Mouse (Mus musculus) adrenal gland, adult 8-10 months (tissue): ENCODE data around the gene Pla2g15. TPM values are rescaled to one million over a fixed set of nuclear protein-coding genes. Genes with fewer than 3 reads are reported as not detected.
A peak's percentile ranks its signal among the peaks of the same experiment; 100 is the strongest.

Source experiments
- DNase-seq: peaks from one replicate; pipeline ENCODE4 v3.0.0; 2022
- total RNA-seq, 4 experiments: library from RNA; stranded (reverse); gene quantifications; 2 replicates each; pipeline ENCODE4 v1.2.4; 2022

Pla2g15 gene
- total RNA-seq, 4 experiments from 2014 or later: 31.7 to 39.8 (median 35.4) TPM

DNA sequence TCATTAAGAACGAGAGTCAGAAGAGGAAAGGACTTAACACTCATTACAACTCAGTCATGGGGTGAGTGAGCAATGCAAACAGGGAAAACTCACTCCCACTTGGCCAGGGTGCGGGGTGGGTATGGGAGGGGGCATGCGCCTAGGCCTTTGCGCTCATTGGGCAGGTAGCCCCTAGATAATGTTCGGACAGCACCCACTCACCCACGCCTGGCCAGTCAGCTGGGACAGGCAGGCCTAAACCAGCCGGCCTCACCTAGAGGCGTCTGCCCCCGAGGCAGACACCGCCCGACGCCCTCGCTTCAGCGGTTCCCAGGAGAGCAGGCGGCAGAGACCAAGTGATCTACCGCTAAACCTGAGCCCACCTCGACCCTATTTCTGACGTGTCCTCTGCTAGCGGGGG is 14.5 kb upstream of the Pla2g15 start:
- no peak for DNase-seq

DNA sequence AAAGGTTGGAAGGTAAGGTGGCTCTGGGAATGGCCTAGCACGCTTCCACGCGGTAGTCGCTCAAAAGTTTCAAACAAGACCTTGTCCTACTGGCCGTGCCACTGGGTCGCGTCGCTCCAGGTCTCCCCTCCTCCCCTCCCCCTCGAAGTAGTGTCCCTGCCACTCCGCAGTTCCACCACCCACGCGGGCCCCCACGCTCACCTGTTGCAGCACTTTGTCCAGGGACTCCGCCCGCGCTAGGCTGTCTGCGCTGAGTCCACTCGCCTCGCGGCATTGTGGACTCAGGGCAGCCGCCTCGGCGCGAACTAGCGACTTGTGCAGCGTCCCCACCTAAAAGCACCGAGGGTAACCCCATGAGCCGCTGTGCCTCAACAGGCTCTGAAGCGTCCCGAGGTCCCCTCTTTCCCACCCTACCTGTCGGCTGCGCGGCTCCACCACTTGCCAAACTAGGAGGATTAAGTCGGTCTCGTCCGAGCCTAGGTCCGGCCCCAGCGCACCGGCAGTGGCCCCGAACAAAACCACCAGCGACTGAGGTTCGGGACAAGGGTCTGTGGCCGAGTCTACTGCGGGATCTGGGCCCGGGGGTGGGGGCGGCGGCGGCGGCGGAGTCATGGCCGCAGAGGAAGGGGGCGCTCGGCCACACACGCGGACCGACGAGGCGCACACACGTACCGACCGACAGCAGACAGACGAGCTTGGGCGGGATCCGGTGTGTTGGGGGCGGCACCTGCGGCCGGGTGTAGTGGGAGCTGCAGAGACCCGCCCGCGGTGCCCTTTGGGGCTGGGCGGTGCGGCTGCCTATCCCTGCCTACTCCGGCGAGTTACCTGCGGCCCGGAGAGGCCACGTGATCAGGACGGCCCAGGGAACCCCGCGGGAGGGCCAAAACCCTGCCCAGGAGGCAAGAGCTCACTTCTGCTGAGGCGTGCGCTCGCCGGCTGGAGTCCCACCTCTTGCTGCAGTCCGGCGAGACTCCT is 13.8 kb upstream of the Pla2g15 start, which contains the start of gene Esrp2:
TSS of gene Esrp2 (minus strand) at position 819 of the 975 bp plus-strand sequence.
- DNase-seq: no peak

DNA sequence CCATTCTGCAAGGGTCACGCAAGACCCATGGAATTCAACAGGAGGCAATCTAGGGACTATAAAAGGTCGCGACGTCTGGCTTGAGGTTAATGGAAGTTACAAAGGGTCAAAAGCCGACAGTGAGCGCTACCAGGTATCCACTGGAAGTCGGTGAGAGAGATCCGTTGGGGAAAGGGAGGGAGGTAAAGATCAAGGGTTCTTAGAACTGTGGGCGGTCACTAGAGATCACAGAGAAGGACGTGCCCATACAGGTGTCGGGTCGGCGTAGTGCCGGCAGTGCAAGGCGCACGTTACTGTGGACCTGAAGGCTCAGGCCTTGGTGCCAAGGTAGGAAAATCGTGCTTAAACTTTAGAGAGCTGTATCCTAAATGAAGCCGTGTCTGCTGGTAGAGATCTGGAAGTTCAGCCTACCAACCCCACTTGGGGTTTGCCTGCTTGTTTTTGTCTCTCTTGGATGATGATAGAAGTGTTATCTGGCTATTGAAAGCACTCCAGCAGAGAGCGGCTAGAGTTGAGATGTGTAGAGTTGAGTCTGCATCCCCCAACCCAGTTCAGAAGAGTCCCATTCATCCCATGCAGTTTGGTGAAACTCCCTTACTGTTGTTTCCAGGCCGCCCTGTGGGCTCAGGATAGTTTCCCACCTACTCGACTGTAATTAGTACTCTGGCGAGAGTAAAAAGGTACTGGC is 12.8 kb upstream of the Pla2g15 start:
- no peak for DNase-seq

DNA sequence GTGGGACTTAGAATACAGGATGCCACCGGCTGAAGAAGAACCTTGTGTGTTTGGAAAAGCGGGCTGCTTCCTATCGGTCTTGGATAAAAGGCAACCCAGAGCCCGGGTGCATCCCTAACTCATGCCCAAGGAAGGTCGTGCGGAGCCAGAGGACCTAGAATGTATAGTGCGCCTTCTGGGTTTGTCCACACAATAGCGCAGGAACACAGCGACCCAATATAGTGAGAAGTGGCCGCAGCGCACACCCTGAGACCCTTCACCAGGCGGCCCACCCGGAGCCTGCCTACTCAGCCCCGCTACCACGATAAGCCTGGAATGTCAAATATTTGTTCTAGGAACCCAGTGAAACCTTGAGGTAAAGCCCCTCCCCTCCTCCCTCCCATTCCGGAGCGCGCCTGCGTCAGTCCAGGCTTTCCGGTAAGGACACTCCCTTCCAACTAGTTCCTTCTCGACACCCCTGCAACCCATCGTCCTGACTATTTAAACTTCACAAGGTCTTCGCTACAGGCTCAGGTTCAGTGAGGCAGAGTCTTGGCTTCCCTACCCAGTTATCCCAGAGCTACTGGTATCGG is 12.2 kb upstream of the Pla2g15 start:
- DNase-seq: peak; percentile 78

DNA sequence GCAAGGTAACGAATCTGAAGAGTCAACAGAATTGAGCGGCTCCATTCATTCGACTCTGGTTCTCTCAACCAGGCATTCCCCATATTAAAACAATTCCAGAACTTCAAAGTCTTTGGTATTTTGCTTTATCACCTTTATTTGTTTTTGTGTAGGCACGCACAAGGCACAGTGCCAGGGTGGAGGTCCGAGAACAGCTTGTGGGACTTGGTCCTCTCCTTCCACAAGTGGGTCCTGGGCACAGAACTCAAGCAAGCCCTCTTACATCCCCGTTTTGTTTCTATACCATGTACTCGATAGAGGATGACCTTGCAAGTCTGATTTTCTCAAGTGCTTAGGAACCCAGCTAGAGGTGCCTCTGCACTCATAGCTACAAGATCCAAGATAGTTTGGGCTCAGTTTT is 11.6 kb upstream of the Pla2g15 start:
- no peak for DNase-seq

DNA sequence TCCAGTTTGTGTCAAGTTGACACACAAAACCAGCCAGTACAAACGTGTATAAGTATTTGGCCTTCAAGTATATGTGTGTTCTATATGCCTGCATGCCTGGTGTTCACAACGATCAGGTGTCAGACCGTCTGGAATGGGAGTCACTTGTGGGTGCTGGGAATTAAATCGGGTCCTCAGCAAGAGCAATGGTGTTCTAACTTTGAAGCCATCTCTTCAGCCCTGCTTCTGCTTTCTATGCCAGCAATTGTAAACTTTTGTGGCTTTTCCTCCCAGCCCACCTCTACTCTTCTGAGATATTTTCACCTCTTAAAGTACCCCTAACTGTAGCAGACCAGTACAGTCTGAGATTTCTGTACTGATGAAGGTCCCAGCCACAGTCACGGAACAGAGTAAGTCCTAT is 10.0 kb upstream of the Pla2g15 start:
- no peak for DNase-seq

DNA sequence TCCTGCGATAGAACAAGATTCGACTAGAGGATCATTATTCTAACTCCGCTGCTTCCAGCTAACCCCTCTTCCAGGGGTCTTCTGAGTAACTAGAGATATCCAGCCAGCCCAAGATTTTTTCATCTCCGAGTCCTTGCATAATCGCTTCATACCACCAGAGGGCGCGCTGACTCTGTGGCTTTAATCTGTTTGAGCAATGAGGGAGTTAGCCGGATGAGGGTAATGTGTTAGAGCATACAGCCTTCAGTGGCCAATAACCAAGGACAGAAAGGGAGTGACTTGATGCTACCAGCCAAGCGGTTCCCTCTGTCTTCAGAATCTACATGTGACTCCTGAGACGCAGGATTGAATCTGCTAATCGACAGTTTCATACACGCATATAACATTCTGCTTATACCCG is 9.4 kb upstream of the Pla2g15 start:
- DNase-seq: peak; percentile 75

DNA sequence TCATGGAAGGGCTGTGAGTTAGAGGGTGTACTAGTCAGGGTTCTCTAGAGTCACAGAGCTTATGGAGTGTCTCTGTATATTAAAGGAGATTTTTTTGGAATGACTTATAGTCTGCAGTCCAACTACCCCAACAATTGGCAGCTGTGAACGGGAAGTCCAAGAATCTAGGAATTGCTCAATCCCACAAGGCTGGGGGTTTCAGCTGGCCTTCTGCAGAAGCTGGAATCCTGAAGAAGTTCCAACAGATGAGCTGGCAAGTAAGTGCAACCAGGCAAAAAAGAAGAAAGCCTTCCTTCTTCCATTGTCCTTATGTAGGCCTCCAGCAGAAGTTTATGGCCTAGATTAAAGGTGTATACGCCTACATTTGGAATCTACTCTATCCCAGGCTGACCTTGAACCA is 4.9 kb upstream of the Pla2g15 start:
- DNase-seq: peak; percentile 59

DNA sequence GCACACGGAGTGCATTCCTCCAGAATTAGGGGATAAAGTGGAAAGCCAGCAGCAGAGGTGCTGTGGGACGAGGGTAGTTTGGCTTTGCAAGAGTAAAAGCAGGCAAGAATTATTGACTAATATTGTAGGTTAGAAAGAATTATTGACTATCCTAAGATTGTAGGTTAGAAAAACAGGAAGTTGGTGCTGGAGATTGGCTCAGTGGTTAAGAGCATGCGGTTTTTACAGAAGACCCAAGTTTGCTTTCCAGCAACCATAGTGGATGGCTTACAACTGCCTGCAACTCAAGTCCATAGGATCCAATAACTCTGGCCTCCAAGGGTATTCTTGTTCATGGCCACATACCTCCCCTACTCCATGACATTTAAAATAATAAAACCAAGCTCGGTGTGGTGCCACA is 4.2 kb upstream of the Pla2g15 start:
- no peak for DNase-seq

DNA sequence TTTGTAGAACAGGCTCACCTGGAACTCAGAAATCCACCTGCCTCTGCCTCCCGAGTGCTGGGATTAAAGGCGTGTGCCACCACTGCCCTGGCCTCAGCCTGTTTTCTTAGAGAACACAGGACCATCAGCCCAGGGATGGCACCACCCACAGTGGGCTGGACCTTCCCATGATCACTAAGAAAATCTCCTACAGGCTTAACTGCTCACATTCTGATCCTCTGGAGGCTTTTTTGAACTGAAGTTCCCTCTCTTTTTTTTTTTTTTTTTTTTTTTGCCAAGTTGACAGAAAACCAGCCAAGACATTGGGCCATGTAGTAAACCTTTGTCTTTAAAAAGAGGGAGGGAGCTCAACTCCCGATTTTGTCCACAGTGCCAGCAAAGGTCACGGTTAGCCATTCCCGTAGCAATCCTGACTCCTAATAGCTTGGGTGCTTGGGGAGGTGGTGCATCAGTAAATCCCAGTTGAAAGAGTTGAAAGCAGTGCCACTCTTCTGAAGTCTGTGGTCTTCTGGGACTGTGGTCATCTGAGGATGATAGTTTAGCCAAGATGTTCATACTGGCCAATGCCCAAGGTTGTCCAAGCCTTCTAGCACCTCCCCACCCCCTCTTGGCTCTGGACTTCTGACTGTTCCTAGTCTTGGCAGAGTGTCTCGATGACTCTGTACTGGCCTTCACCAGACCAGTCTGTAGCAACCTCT is 2.2 kb upstream of the Pla2g15 start:
- peak; percentile 86 for DNase-seq

DNA sequence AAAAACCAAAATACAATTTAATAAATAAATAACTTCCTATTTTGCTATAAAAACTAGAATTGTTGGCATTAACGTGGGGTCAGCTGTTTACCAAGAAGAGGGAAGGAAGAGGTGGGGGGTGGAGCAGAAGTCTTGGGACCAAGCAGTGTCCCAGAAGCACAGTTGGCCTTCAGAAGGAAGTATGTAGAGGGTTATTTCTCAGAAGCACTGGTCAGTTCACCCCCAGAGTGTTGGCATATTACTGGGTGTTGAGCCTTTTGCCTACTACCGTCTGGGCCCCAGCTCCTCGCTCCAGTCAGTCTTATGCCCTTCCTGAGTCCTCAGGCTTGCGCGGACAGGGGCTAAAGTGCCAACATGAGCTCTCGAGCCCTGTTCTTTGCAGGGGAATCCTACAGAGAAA is 1.2 kb upstream of the Pla2g15 start:
- no peak for DNase-seq

DNA sequence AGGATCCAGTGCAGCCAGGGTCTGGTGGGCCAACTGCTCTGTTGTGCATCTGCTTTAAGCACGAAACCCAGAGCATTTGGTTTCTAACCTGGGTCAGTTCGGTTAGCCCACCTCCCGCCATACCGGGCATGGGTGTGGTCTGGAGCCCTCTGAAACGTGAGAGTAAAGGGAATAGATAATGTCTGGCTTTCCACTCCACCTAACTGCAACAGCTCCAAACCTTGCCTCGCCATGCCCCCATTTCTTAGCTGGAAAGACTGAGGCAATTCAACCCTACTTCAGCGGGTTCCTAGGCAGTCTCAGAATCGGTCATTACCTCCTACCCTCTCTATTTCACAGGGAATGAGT is 428 bp downstream of the Pla2g15 start:
- no peak for DNase-seq

DNA sequence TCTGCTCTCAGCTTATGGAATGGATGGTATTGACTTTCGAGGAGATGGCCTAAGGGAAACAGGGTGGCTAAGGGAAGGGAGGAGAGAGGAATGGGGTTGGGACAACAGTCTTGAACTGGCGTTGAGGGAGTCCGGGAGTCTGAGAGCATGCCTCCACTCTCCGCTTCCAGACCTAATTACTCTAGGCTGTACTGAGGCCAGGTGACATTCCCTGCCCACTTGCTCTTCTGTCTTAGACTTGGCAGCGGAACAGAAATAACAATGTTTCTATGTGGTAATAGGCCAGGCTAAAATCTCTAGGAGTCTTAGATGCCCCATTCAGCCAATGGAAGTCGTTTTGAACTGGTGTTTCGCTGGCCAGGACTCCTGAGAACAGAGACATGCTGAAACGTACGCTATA is 842 bp downstream of the Pla2g15 start:
- no peak for DNase-seq

DNA sequence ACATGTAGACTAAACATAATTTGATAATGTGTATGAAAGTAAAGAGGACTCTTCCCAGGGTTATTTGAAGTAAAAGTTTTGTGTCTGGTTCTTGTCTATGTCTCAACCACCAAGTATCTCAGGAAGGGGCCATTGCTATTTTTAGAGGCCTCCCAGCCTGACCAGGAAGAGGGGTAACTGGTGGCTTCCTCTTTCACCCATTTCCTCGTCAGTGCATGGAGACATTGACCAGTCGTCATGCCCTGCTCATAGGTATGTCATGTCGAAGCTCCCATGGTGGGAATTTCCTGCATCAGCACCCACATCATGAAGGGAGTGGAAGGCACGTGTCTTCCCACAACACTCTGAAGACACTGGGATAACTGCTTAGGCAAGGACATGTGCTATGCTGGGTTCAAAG is 2.7 kb downstream of the Pla2g15 start:
- DNase-seq: no peak

DNA sequence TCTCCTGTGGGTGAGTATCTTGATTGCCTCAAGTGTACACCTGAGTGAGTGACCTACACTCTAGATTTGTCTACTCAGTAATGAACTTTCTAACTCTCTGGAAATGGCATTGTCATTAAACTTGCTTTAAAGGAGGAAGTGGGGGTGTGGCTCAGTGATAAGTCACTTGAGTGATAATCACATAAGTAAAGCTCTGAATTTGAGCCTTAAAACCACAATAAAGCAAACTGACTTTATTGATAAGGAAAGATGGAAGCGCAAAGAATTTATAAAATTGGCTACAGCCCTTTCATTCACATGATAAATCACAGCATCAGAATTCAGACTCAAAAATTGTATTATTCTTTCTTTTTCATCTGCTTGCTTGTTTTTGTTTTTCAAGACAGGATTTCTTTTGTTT is 7.2 kb downstream of the Pla2g15 start:
- DNase-seq: no peak

DNA sequence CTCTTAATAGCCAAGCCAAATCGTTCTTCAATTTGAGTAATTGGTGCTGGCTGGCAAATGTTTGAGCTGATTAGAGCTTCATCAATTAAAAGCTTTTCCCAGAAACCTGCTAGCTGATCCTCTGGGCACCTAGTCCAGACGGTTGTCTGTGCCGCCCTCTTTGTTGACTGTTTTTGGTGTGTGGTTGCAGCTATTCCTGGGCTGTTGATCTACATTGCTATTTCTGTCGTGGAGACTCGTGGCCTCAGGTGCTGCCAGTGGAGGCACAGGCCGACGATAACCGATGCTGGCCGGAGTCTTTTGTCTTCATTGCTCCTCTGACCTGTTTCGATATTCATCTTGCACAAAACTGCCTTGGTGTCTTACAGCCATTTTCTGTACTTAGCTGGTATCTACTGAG is 8.2 kb downstream of the Pla2g15 start:
- no peak for DNase-seq

DNA sequence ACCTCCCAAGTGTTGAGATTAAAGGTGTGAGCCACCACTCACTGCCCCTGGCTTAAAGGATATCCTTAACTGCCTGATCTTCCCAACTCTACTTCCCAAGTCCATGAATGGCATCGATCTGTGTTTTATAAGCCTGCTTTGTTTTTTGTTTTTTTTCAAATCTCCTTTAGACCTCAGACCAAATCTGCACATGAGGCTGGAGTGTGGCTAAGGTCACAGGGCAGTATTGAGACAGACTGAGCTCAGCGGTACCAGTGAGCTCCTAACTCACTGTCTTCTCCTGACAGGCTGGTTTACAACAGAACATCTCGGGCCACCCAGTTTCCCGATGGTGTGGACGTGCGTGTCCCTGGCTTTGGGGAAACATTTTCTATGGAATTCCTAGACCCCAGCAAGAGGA is 9.7 kb downstream of the Pla2g15 start:
- no peak for DNase-seq

DNA sequence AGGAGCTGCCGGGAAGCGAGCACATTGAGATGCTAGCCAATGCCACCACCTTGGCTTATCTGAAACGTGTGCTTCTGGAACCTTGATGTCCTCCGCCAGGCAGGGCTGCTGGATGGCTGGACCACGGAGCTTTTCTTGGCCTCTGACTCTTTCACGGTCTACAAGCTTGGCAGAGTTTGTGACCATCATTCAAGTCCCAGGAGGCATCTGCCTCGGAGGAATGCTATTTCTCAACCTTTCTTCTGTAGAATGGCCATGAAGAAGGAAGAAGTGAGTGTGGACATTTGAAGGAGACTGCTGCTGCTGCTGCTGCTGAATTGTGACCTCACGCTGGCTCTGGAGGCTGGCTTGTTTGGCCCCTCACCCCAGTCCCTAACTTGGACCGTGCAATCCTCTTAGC is 13.1 kb downstream of the Pla2g15 start:
- DNase-seq: no peak

DNA sequence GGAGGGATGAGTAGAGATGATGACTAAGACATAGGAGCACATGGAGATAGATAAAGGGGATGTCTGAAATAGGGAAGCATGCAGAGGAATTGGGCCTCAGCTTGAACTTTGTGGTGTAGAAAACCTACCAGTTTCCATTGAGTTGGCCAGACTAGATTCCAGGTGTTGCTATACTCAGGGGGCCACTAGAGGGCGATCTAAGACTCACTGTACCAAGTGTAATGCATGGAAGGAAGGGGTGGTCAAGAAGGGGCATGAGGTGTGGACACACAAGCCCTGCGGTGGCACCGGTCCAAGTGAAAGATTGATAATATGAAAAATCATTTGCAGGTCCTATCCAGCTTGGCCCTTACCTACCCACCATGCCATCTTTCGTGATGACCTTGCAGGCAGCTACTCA is 15.3 kb downstream of the Pla2g15 start:
- DNase-seq: no peak

DNA sequence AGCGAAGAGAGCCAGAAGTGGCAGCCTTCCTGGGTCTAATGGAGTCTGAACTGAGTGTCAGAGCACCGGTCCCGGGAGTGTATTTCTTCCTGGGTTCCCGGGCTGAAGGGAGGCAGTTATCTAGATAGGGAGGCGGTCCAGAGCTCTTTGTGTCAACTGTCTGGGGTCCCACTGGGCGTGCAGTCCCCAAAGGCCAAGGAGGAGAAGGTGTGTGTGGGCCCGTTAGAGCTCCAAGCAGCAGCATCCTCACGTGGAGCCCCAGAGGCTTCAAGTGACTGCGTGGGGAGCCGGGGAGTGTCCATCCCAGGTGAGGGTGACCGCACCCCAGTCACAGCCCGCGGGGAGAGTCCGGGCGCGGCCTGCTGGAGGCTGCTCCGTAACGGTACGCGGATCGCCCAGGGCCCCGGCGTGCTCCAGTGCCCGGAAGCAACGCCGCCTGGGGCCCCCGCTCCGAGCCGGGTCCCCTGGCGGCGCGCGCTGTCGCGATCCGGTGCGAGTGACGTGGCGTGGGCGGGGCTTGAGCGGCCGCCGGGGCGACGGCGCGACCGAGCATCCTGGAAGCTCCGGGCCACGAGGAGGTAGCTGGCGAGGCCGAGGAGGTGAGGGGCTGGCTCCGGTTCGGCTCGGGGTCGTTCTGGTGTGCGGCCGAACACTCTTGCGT is 18.3 kb downstream of the Pla2g15 start, which contains the start of gene Slc7a6:
TSS of gene Slc7a6 (plus strand) at position 502 of the 661 bp plus-strand sequence.
- DNase-seq: peak; percentile 63

DNA sequence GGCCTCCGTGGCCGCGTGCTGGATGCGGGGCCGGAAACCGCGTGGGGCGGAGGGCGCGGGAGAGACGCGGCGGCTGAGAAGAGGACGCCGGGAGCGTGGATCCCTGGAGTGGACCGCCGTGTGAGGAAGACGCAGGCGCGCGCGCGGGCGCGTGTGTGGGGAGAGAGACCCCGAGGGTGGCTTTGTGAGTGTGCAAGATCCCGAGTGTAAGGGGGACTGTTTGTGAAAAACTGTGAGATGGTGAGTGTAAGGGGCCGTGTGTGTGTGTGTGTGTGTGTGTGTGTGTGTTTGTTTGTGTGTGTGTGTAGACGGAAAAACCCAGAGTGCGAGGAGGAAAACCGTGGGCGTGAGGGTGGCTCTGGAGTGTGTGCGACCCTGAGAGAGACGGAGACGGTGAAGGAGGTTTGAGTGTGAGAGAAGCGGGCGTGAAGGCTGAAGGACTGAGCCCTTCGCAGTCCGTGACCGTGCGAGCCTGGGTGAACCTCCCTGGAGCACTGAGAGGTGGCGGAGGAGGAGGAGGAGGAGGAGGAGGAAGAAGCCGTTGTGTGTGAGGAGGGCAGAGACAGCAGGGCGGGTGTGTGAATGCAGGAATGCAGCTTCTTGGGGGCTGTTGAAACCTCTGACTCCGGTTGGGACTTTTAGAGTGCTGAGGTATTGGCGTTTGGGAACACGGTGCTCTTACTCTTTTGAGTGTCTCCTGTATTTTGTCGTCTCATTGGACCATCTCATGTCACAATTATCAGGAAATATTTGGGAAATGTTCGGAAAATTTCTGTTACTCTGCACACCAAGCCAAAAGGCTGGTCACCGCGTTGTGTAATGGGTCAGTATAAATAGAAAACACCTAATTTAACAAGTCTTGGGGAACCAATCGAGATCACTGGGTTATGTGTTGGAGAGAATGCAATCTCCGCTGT is 19.1 kb downstream of the Pla2g15 start:
- no peak for DNase-seq
